Mouse (Mus musculus): ENCODE measurements at regions not wholly inside any gene's neighbourhood (a gene's known extent, or its start where the extent isn't known, plus 50 kb on each side); places are given as distances from the start of the nearest gene placed in this dataset.
A peak's percentile ranks its signal among the peaks of the same experiment; 100 is the strongest.

- H3K4me3 ChIP-seq (replicated peaks; ENCODE audit: low read length) = no peak overlapping the region
- WGBS = 51% methylated on average over 7 of the region's 7 CpGs
- H3K27me3 ChIP-seq (ENCODE audit: control insufficient read depth, insufficient read depth, low read length) = no peaks in the 10 kb centered on the region
- no peak overlapping the region for H3K9ac ChIP-seq
- no peaks in the 10 kb centered on the region for H3K9me3 ChIP-seq (ENCODE audit: control insufficient read depth, low read length)
- DNase-seq (ENCODE audit: low spot score) (no peak), ATAC-seq (ENCODE audit: low FRiP score) (no peak)
- H3K4me2 ChIP-seq (replicated peaks) = no peak overlapping the region
- H3K36me3 ChIP-seq (replicated peaks; ENCODE audit: control insufficient read depth, insufficient read depth) = no peaks in the 10 kb centered on the region
- 0 out of 2 replicates have a peak, but pooled peaks cover 4% of the 10 kb centered on the region for H3K4me1 ChIP-seq (replicated peaks; ENCODE audit: control insufficient read depth, insufficient read depth, low read length)
- no peak overlapping the region for H3K27ac ChIP-seq
These were observed 74.4 kb upstream of the Raph1 start for GRCm38 (mm10) chr1:60641324-60641764.

- DNase-seq (ENCODE audit: low spot score) = no peak
- no peaks in the 10 kb centered on the region for H3K9me3 ChIP-seq (ENCODE audit: control insufficient read depth, low read length)
- H3K4me1 ChIP-seq (replicated peaks; ENCODE audit: control insufficient read depth, insufficient read depth, low read length) = 0 out of 2 replicates have a peak, but pooled peaks cover 4% of the 10 kb centered on the region
- no peak overlapping the region for H3K4me2 ChIP-seq (replicated peaks)
- no peak overlapping the region for H3K9ac ChIP-seq
- WGBS = 92% methylated on average over 2 of the region's 2 CpGs
- no peak overlapping the region for H3K4me3 ChIP-seq (replicated peaks; ENCODE audit: low read length)
- H3K27me3 ChIP-seq (ENCODE audit: control insufficient read depth, insufficient read depth, low read length) = no peaks in the 10 kb centered on the region
- H3K36me3 ChIP-seq (replicated peaks; ENCODE audit: control insufficient read depth, insufficient read depth) = no peaks in the 10 kb centered on the region
- ATAC-seq (ENCODE audit: low FRiP score) = no peak
- no peak overlapping the region for H3K27ac ChIP-seq
These were observed 72.6 kb upstream of the Raph1 start for GRCm38 (mm10) chr1:60639536-60639935.

GRCm38 (mm10) chr1:60639059-60639458 lies 72.2 kb upstream of the Raph1 start:
- H3K27ac ChIP-seq = no peak overlapping the region
- 70% methylated on average over 2 of the region's 2 CpGs for WGBS
- no peak overlapping the region for H3K4me3 ChIP-seq (replicated peaks; ENCODE audit: low read length)
- no peak overlapping the region for H3K9ac ChIP-seq
- no peaks in the 10 kb centered on the region for H3K27me3 ChIP-seq (ENCODE audit: control insufficient read depth, insufficient read depth, low read length)
- H3K4me1 ChIP-seq (replicated peaks; ENCODE audit: control insufficient read depth, insufficient read depth, low read length) = 0 out of 2 replicates have a peak, but pooled peaks cover 4% of the 10 kb centered on the region
- H3K9me3 ChIP-seq (ENCODE audit: control insufficient read depth, low read length) = no peaks in the 10 kb centered on the region
- H3K36me3 ChIP-seq (replicated peaks; ENCODE audit: control insufficient read depth, insufficient read depth) = no peaks in the 10 kb centered on the region
- DNase-seq (ENCODE audit: low spot score) = no peak
- ATAC-seq (ENCODE audit: low FRiP score) = no peak
- no peak overlapping the region for H3K4me2 ChIP-seq (replicated peaks)

GRCm38 (mm10) chr1:60636802-60637452 lies 70.0 kb upstream of the Raph1 start:
- H3K4me2 ChIP-seq (replicated peaks) = no peak overlapping the region
- no peaks in the 10 kb centered on the region for H3K9me3 ChIP-seq (ENCODE audit: control insufficient read depth, low read length)
- 0 out of 2 replicates have a peak, but pooled peaks cover 4% of the 10 kb centered on the region for H3K4me1 ChIP-seq (replicated peaks; ENCODE audit: control insufficient read depth, insufficient read depth, low read length)
- DNase-seq (ENCODE audit: low spot score) (no peak), ATAC-seq (ENCODE audit: low FRiP score) (no peak)
- no peak overlapping the region for H3K9ac ChIP-seq
- no peak overlapping the region for H3K4me3 ChIP-seq (replicated peaks; ENCODE audit: low read length)
- no peak overlapping the region for H3K27ac ChIP-seq
- WGBS = 81% methylated on average over 3 of the region's 3 CpGs
- no peaks in the 10 kb centered on the region for H3K27me3 ChIP-seq (ENCODE audit: control insufficient read depth, insufficient read depth, low read length)
- H3K36me3 ChIP-seq (replicated peaks; ENCODE audit: control insufficient read depth, insufficient read depth) = no peaks in the 10 kb centered on the region

GRCm38 (mm10) chr1:60627786-60628453 lies 61.0 kb upstream of the Raph1 start:
- DNase-seq (ENCODE audit: low spot score) = no peak
- H3K4me1 ChIP-seq (replicated peaks; ENCODE audit: control insufficient read depth, insufficient read depth, low read length) = peaks cover 11% of the 10 kb centered on the region; the same call in 1 of the 2 replicates
- no peaks in the 10 kb centered on the region for H3K27me3 ChIP-seq (ENCODE audit: control insufficient read depth, insufficient read depth, low read length)
- no peak overlapping the region for H3K4me2 ChIP-seq (replicated peaks)
- WGBS = 36% methylated on average over 9 of the region's 9 CpGs
- no peaks in the 10 kb centered on the region for H3K36me3 ChIP-seq (replicated peaks; ENCODE audit: control insufficient read depth, insufficient read depth)
- no peak overlapping the region for H3K9ac ChIP-seq
- ATAC-seq (ENCODE audit: low FRiP score) = no peak
- H3K27ac ChIP-seq = no peak overlapping the region
- no peak overlapping the region for H3K4me3 ChIP-seq (replicated peaks; ENCODE audit: low read length)
- H3K9me3 ChIP-seq (ENCODE audit: control insufficient read depth, low read length) = no peaks in the 10 kb centered on the region

- H3K27ac ChIP-seq = no peak overlapping the region
These were observed 60.5 kb upstream of the Raph1 start for GRCm38 (mm10) chr1:60627367-60627766.

GRCm38 (mm10) chr1:60625698-60626486 lies 59.0 kb upstream of the Raph1 start:
- DNase-seq (ENCODE audit: low spot score) (peak; percentile 38), ATAC-seq (ENCODE audit: low FRiP score) (peak; percentile 66; the same call in 1 of the 2 replicates)
- H3K4me3 ChIP-seq (replicated peaks; ENCODE audit: low read length) = no peak overlapping the region
- no peak overlapping the region for H3K9ac ChIP-seq
- H3K4me2 ChIP-seq (replicated peaks) = no peak overlapping the region; the same call in 1 of the 2 replicates
- no peaks in the 10 kb centered on the region for H3K36me3 ChIP-seq (replicated peaks; ENCODE audit: control insufficient read depth, insufficient read depth)
- H3K27ac ChIP-seq = 0 out of 2 replicates have a peak overlapping the region, but pooled peaks have one; percentile 1
- H3K9me3 ChIP-seq (ENCODE audit: control insufficient read depth, low read length) = no peaks in the 10 kb centered on the region
- H3K4me1 ChIP-seq (replicated peaks; ENCODE audit: control insufficient read depth, insufficient read depth, low read length) = peaks cover 11% of the 10 kb centered on the region; the same call in 1 of the 2 replicates
- no peaks in the 10 kb centered on the region for H3K27me3 ChIP-seq (ENCODE audit: control insufficient read depth, insufficient read depth, low read length)
- 74% methylated on average over 16 of the region's 17 CpGs for WGBS

More at GRCm38 (mm10) chr1:60627367-60627766, 60.5 kb upstream of the Raph1 start:
- DNase-seq (ENCODE audit: low spot score) (no peak), ATAC-seq (ENCODE audit: low FRiP score) (no peak)
- Histone ChIP-seq H3K36me3 (replicated peaks; ENCODE audit: control insufficient read depth, insufficient read depth) (no peaks in the 10 kb centered on the region), H3K4me2 (replicated peaks) (no peak overlapping the region), H3K9me3 (ENCODE audit: control insufficient read depth, low read length) (no peaks in the 10 kb centered on the region), H3K9ac (no peak overlapping the region), H3K4me3 (replicated peaks; ENCODE audit: low read length) (no peak overlapping the region), H3K4me1 (replicated peaks; ENCODE audit: control insufficient read depth, insufficient read depth, low read length) (peaks cover 11% of the 10 kb centered on the region; the same call in 1 of the 2 replicates), H3K27me3 (ENCODE audit: control insufficient read depth, insufficient read depth, low read length) (no peaks in the 10 kb centered on the region)
- 48% methylated on average over 4 of the region's 4 CpGs for WGBS

- DNase-seq (ENCODE audit: low spot score) (no peak), ATAC-seq (ENCODE audit: low FRiP score) (no peak)
- no peak overlapping the region for H3K9ac ChIP-seq
- no peaks in the 10 kb centered on the region for H3K9me3 ChIP-seq (ENCODE audit: control insufficient read depth, low read length)
- H3K4me3 ChIP-seq (replicated peaks; ENCODE audit: low read length) = no peak overlapping the region
- peaks cover 11% of the 10 kb centered on the region; the same call in 1 of the 2 replicates for H3K4me1 ChIP-seq (replicated peaks; ENCODE audit: control insufficient read depth, insufficient read depth, low read length)
- 97% methylated on average over 4 of the region's 4 CpGs for WGBS
- no peaks in the 10 kb centered on the region for H3K36me3 ChIP-seq (replicated peaks; ENCODE audit: control insufficient read depth, insufficient read depth)
- no peak overlapping the region for H3K4me2 ChIP-seq (replicated peaks)
- no peak overlapping the region for H3K27ac ChIP-seq
- no peaks in the 10 kb centered on the region for H3K27me3 ChIP-seq (ENCODE audit: control insufficient read depth, insufficient read depth, low read length)
These were observed 57.3 kb upstream of the Raph1 start for GRCm38 (mm10) chr1:60624231-60624630.

GRCm38 (mm10) chr1:60623440-60624016 lies 56.6 kb upstream of the Raph1 start:
- Histone ChIP-seq H3K9ac (no peak overlapping the region), H3K36me3 (replicated peaks; ENCODE audit: control insufficient read depth, insufficient read depth) (no peaks in the 10 kb centered on the region), H3K27me3 (ENCODE audit: control insufficient read depth, insufficient read depth, low read length) (no peaks in the 10 kb centered on the region), H3K9me3 (ENCODE audit: control insufficient read depth, low read length) (no peaks in the 10 kb centered on the region), H3K4me2 (replicated peaks) (no peak overlapping the region), H3K27ac (no peak overlapping the region), H3K4me1 (replicated peaks; ENCODE audit: control insufficient read depth, insufficient read depth, low read length) (peaks cover 11% of the 10 kb centered on the region; the same call in 1 of the 2 replicates), H3K4me3 (replicated peaks; ENCODE audit: low read length) (no peak overlapping the region)
- DNase-seq (ENCODE audit: low spot score) = no peak
- ATAC-seq (ENCODE audit: low FRiP score) = no peak
- 95% methylated on average over 3 of the region's 3 CpGs for WGBS

All from hindbrain, embryonic 14.5 days (tissue).